Mouse (Mus musculus): ENCODE results near the gene Frmd8.

GRCm38 (mm10) chr19:5835054-5835921 lies 39.8 kb downstream of the Frmd8 start:
- TF ChIP-seq USF1 (IDR thresholded peaks at IDR 0.05; ENCODE audit: low read depth, low read length) (no peak), MAX (IDR thresholded peaks at IDR 0.05; ENCODE audit: low read length) (no peak), POLR2A (IDR thresholded peaks at IDR 0.05; ENCODE audit: control insufficient read depth in 1 of 2, insufficient read depth in 1 of 2, low read depth in 1 of 2, low read length in 2 of 2, poor library complexity in 1 of 2) (no peak), TAL1 (IDR thresholded peaks at IDR 0.05; ENCODE audit: low read length) (no peak), MEF2A (IDR thresholded peaks at IDR 0.05; ENCODE audit: extremely low read depth, insufficient replicate concordance, low read depth, low read length, poor library complexity, severe bottlenecking) (no peak), MAFK (IDR thresholded peaks at IDR 0.05; ENCODE audit: borderline replicate concordance, low read depth, low read length) (no peak), GATA1 (IDR thresholded peaks at IDR 0.05; ENCODE audit: low read depth, low read length) (no peak), RAD21 (IDR thresholded peaks at IDR 0.05; ENCODE audit: low read depth, low read length) (no peak), TBP (IDR thresholded peaks at IDR 0.05; ENCODE audit: low read depth, low read length) (no peak), CTCF (IDR thresholded peaks at IDR 0.05 in 2 of 3, conservative IDR thresholded peaks at IDR 0.05 in 1 of 3; ENCODE audit: control insufficient read depth in 1 of 3, insufficient read depth in 1 of 3, low read depth in 2 of 3, low read length in 3 of 3, poor library complexity in 1 of 3, severe bottlenecking in 1 of 3) (no peak)
